Mouse (Mus musculus): ENCODE results near the gene Cyp4a32.
"Not testable (repeated sequence)": the region's sequence is repeated elsewhere in the genome, so short reads cannot be mapped to it uniquely, and the experiment has no call there.

Gene Cyp4a32

GRCm38 (mm10) chr4:115600611-115601010 lies at the start of gene Cyp4a32:
Gene Cyp4a32, plus strand, starts transcription at chr4:115600969.
- DNase-seq = not testable (repeated sequence)

DNA sequence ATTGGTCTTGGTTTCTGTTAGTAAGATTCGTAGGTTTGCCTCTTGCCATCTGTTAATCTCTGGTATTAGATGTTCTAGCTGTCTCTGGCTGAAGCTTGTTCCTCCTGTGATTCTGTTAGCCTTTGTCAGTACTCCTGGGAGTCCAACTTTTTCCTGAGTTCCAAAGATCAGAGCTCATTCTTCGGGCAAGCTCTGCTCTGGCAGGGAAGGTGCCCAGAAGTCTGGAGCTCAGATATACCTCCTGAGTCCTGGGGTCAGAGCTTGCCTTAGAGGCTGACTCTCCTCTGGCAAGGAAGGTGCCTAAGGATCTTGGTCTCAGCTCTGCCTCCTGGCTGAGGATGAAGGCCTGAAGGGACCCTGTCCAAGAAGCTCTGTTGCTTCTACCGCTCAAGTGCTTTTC lies 48.0 kb upstream of the Cyp4a32 start:
- no peak for DNase-seq

- no peak for DNase-seq
Observed at GRCm38 (mm10) chr4:115555513-115555912, 45.3 kb upstream of the Cyp4a32 start.

- DNase-seq = no peak
Observed at GRCm38 (mm10) chr4:115557861-115558561, 42.8 kb upstream of the Cyp4a32 start.

- DNase-seq = not testable (repeated sequence)
Observed at GRCm38 (mm10) chr4:115561236-115561635, 39.5 kb upstream of the Cyp4a32 start.

GRCm38 (mm10) chr4:115563401-115563800 lies 37.4 kb upstream of the Cyp4a32 start, which contains the start of gene Cyp4a31:
Gene Cyp4a31, plus strand, starts transcription at chr4:115563649.
- no peak for DNase-seq

- DNase-seq = not testable (repeated sequence)
Observed at GRCm38 (mm10) chr4:115564469-115565225, 36.1 kb upstream of the Cyp4a32 start.

DNA sequence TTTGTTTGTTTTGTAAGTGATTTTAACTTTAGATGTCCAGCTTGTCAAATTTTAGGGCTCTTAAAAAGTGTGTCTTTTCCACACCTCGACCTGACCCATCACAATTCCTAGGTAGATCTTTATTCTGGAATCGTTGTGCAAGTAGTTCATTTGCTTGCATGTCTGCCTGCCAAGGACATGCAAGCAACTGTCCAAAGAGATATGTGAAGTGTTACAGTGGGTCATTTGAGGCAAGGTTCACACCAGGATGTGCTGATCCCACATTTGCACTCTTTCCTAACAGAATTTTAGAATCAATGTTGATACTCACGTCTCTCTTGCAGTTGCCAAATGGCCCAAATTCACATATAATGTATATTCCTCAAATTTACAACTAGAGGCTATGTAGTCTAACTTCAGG lies 25.5 kb upstream of the Cyp4a32 start:
- no peak for DNase-seq

GRCm38 (mm10) chr4:115575776-115576175 lies 25.0 kb upstream of the Cyp4a32 start:
- DNase-seq = no peak

- DNase-seq = no peak
Observed at GRCm38 (mm10) chr4:115583036-115583435, 17.7 kb upstream of the Cyp4a32 start.

- no peak for DNase-seq
Observed at GRCm38 (mm10) chr4:115596357-115596756, 4.4 kb upstream of the Cyp4a32 start.

- DNase-seq = no peak
Observed at GRCm38 (mm10) chr4:115596824-115597336, 3.9 kb upstream of the Cyp4a32 start.

DNA sequence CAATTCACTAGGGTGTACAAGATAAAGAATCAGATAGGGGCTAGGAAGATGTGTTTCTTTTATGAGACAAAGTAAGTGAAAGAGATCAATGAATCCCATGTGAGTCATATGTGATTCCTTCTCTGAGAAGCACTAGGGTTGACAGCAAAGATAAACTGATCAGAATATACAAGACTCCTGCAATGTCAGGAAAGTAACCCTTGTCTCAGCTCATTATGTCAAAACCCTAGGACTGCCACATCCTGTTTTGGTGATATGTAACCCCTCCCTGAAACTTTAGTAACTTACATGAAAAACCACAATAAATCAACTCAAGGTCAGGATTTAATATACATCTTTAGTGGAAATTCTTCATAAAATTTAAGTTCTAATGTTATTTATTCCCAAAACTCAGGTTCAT lies 13.2 kb downstream of the Cyp4a32 start:
- DNase-seq = no peak

- DNase-seq = not testable (repeated sequence)
Observed at GRCm38 (mm10) chr4:115625560-115625959, 24.8 kb downstream of the Cyp4a32 start.

GRCm38 (mm10) chr4:115642967-115643754 lies 42.4 kb downstream of the Cyp4a32 start:
- no peak for DNase-seq

GRCm38 (mm10) chr4:115645371-115645770 lies 44.6 kb downstream of the Cyp4a32 start:
- DNase-seq = no peak

- no peak for DNase-seq
Observed at GRCm38 (mm10) chr4:115647580-115647979, 46.8 kb downstream of the Cyp4a32 start, which contains the start of gene Cyp4b1. Gene Cyp4b1, minus strand, starts transcription at chr4:115647723.

DNA sequence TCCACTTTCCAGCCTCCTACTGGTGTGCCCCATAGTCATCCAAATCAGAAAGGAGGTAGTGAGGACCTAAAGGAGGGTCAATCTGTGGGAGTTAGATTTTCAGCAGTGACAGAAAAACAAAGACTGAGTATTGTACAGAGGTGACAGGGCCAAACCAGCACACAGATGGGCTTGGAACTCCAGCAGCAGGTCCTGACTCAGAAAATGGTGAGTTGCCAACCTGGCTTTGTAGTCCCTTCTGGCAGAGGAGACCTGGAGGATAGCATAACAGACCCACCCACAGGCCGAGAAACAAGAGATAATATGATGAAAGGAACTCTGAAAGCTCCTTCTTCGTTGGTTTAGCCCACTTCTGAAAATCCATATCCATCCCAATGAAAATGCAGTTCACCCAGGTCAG lies 48.0 kb downstream of the Cyp4a32 start:
- no peak for DNase-seq

- no peak for DNase-seq
Observed at GRCm38 (mm10) chr4:115649344-115649743, 48.6 kb downstream of the Cyp4a32 start.

DNA sequence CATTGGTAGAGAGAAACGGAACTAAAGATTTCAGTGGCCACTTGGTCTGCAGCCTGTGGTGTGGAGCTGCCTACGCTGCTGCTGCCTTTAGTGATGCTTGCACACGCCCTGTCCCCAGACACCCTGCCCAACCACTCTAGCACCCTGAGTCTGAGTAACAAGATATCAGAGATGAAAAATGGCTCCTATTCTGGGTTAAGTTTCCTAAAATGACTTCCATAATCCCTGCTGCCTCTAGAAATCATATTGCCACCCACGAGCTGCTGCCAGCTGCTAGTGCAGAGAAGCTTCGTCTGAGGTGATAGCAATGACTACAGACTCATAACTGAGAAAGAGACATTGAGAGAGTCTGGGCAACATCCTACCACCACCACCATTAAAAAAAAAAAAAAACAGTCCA lies 50.1 kb downstream of the Cyp4a32 start:
- DNase-seq = no peak

DNA sequence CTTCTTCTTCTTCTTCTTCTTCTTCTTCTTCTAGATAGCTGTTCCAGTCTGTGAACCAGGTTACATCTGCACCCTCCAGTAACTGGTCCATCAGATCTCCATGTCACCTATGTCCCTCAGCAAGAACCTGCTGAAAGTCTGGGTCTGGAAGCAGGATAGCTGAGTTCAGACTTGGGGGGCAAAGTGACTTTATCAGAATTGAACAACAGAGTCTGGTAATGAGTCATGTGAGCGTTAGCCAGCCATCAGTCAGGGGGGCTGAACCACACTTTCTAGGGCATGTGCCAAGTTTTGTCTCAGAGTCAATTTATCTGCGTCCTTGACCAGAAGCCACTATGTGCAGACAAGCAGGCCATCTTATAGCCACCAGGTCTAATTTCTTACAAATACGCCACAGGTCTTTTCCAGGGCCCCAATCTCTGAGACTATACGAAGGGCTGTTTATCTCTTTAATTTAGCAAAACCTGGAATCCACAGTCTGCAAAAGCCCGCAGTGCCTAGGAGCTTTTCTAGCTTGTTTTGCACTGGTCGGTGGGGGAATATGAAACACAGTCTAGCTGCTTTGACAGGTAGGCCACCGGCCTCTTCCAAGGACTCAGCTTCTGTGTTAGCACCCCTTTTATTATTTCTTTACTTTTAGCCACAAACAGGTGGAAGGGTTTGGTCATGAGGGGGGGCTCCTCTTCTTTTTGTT lies 55.2 kb downstream of the Cyp4a32 start:
- not testable (repeated sequence) for DNase-seq

DNA sequence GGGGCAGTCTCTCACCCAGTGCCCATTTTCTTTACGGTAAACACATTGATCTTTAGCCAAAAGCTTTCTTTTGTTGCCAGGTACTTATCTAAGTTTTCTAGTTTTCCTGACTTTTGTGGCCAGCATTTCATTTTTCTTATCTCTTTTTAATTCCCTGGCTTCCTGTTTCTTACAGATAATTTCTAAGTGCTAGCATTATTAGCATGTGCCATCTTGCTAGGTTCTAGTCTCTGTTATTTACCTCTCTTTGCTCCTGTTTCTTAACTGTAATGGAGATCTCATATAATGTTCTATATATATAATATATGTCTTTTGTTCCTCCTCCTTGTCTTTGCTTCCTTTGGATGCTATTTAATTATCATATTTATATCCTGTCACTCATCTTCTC lies 55.8 kb downstream of the Cyp4a32 start:
- DNase-seq = not testable (repeated sequence)
